Mouse (Mus musculus): ENCODE measurements around the gene Cnst. TPM values are rescaled to one million over a fixed set of nuclear protein-coding genes. Genes with fewer than 3 reads are reported as not detected.

The Cnst gene
- polyA plus RNA-seq, 1 experiment from 2014 or later: 33.5 TPM

GRCm38 (mm10) chr1:179650284-179650683 lies 104.1 kb downstream of the Cnst start:
- no peak overlapping the region for H3K4me3 ChIP-seq (ENCODE audit: low read depth, low read length)
- ATAC-seq (ENCODE audit: insufficient read depth, low FRiP score, low TSS enrichment) (no peak), DNase-seq (ENCODE audit: low spot score) (no peak)
- no peaks in the 10 kb centered on the region for H3K27me3 ChIP-seq (ENCODE audit: control insufficient read depth, insufficient read depth, low read length)
- no peaks in the 10 kb centered on the region for H3K4me1 ChIP-seq (ENCODE audit: control insufficient read depth, insufficient read depth, low read length)
- 78% methylated on average over 4 of the region's 4 CpGs for WGBS
- H3K36me3 ChIP-seq (ENCODE audit: control insufficient read depth, insufficient read depth, low read length): no peaks in the 10 kb centered on the region
- no peak overlapping the region for H3K4me2 ChIP-seq (ENCODE audit: low read depth)
- H3K27ac ChIP-seq (ENCODE audit: low read depth, low read length): no peak overlapping the region
- H3K9me3 ChIP-seq (ENCODE audit: control insufficient read depth, low read length): no peaks in the 10 kb centered on the region
- no peak overlapping the region for H3K9ac ChIP-seq (ENCODE audit: low read length)

DNA sequence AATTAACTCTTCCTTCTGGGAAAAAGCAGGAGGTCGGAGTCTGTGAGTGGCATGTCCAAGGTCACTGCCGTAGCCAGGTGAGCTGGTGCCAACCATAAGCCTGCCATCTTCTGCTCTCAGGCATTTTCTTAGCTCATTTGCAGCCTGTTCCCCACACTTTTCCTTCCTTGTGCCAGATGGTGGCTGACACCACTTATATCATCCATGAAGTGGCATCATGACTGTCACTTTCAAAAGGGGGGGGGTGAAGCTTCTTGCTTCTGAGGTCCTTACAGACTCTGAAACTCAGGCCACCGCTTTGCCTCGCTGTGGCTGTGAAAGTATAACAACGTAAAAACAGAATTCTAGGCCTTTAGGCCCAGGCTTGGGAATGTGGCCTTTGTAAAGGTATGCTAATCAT lies 105.1 kb downstream of the Cnst start:
- no peak overlapping the region for H3K27ac ChIP-seq (ENCODE audit: low read depth, low read length)
- DNase-seq (ENCODE audit: low spot score) (no peak), ATAC-seq (ENCODE audit: insufficient read depth, low FRiP score, low TSS enrichment) (no peak)
- no peaks in the 10 kb centered on the region for H3K4me1 ChIP-seq (ENCODE audit: control insufficient read depth, insufficient read depth, low read length)
- 86% methylated on average over 5 of the region's 5 CpGs for WGBS
- no peaks in the 10 kb centered on the region for H3K36me3 ChIP-seq (ENCODE audit: control insufficient read depth, insufficient read depth, low read length)
- no peak overlapping the region for H3K9ac ChIP-seq (ENCODE audit: low read length)
- no peak overlapping the region for H3K4me3 ChIP-seq (ENCODE audit: low read depth, low read length)
- no peaks in the 10 kb centered on the region for H3K27me3 ChIP-seq (ENCODE audit: control insufficient read depth, insufficient read depth, low read length)
- H3K9me3 ChIP-seq (ENCODE audit: control insufficient read depth, low read length): no peaks in the 10 kb centered on the region
- H3K4me2 ChIP-seq (ENCODE audit: low read depth): no peak overlapping the region

GRCm38 (mm10) chr1:179663065-179663464 lies 116.9 kb downstream of the Cnst start:
- WGBS: 90% methylated on average over 5 of the region's 5 CpGs

DNA sequence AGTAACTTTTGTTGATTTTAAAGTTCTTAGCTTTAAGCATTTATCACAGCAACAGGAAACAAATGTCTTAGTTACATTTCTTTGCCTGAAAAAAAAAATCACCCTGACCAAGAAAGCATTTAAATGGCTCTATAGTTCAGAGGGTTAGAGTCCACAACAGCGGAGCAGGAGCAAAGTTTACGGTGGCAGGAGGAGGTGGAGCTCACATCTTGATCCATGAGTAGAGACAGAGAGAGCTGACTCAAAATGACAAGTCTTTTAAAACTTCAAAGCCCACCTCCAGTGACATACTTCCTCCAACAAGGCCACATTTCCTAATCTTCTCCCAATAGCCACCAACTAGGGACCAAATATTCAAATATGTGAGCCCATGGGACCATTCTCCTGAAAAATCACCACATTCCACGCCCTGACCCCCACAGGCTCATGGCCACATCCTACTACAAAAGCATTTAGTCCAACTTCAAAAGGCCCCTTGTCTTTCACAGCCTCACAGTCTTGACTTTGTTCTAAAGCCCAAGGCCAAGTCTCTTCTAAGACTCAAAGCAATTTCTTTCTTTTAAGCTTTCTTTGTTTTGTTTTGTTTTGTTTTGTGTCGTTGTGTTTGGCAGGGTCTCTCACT lies 118.2 kb downstream of the Cnst start:
- WGBS: 61% methylated on average over 4 of the region's 4 CpGs
- ATAC-seq (ENCODE audit: insufficient read depth, low FRiP score, low TSS enrichment) (no peak), DNase-seq (ENCODE audit: low spot score) (no peak)
- no peaks in the 10 kb centered on the region for H3K9me3 ChIP-seq (ENCODE audit: control insufficient read depth, low read length)
- no peak overlapping the region for H3K9ac ChIP-seq (ENCODE audit: low read length)
- no peak overlapping the region for H3K4me3 ChIP-seq (ENCODE audit: low read depth, low read length)
- H3K36me3 ChIP-seq (ENCODE audit: control insufficient read depth, insufficient read depth, low read length): no peaks in the 10 kb centered on the region
- peaks cover 5% of the 10 kb centered on the region; the same call in 1 of the 2 replicates for H3K4me1 ChIP-seq (ENCODE audit: control insufficient read depth, insufficient read depth, low read length)
- H3K27ac ChIP-seq (ENCODE audit: low read depth, low read length): no peak overlapping the region
- H3K27me3 ChIP-seq (ENCODE audit: control insufficient read depth, insufficient read depth, low read length): no peaks in the 10 kb centered on the region
- H3K4me2 ChIP-seq (ENCODE audit: low read depth): no peak overlapping the region

More at GRCm38 (mm10) chr1:179663065-179663464, 116.9 kb downstream of the Cnst start:
- Histone ChIP-seq H3K36me3 (ENCODE audit: control insufficient read depth, insufficient read depth, low read length) (no peaks in the 10 kb centered on the region), H3K4me1 (ENCODE audit: control insufficient read depth, insufficient read depth, low read length) (peaks cover 4% of the 10 kb centered on the region; the same call in 1 of the 2 replicates), H3K27ac (ENCODE audit: low read depth, low read length) (no peak overlapping the region), H3K9me3 (ENCODE audit: control insufficient read depth, low read length) (no peaks in the 10 kb centered on the region), H3K4me3 (ENCODE audit: low read depth, low read length) (no peak overlapping the region), H3K4me2 (ENCODE audit: low read depth) (no peak overlapping the region), H3K9ac (ENCODE audit: low read length) (no peak overlapping the region), H3K27me3 (ENCODE audit: control insufficient read depth, insufficient read depth, low read length) (no peaks in the 10 kb centered on the region)
- DNase-seq (ENCODE audit: low spot score) (no peak), ATAC-seq (ENCODE audit: insufficient read depth, low FRiP score, low TSS enrichment) (no peak)

GRCm38 (mm10) chr1:179666971-179667370 lies 120.8 kb downstream of the Cnst start:
- DNase-seq (ENCODE audit: low spot score) (no peak), ATAC-seq (ENCODE audit: insufficient read depth, low FRiP score, low TSS enrichment) (no peak)
- H3K36me3 ChIP-seq (ENCODE audit: control insufficient read depth, insufficient read depth, low read length): no peaks in the 10 kb centered on the region
- H3K27ac ChIP-seq (ENCODE audit: low read depth, low read length): no peak overlapping the region
- H3K4me3 ChIP-seq (ENCODE audit: low read depth, low read length): peak overlapping the region; percentile 92; the same call in 1 of the 2 replicates
- H3K4me1 ChIP-seq (ENCODE audit: control insufficient read depth, insufficient read depth, low read length): peaks cover 12% of the 10 kb centered on the region; the same call in 1 of the 2 replicates
- H3K27me3 ChIP-seq (ENCODE audit: control insufficient read depth, insufficient read depth, low read length): no peaks in the 10 kb centered on the region
- 58% methylated on average over 2 of the region's 2 CpGs for whole genome bisulfite sequencing
- peak overlapping the region; percentile 66; the same call in 1 of the 2 replicates for H3K4me2 ChIP-seq (ENCODE audit: low read depth)
- H3K9ac ChIP-seq (ENCODE audit: low read length): no peak overlapping the region
- no peaks in the 10 kb centered on the region for H3K9me3 ChIP-seq (ENCODE audit: control insufficient read depth, low read length)

DNA sequence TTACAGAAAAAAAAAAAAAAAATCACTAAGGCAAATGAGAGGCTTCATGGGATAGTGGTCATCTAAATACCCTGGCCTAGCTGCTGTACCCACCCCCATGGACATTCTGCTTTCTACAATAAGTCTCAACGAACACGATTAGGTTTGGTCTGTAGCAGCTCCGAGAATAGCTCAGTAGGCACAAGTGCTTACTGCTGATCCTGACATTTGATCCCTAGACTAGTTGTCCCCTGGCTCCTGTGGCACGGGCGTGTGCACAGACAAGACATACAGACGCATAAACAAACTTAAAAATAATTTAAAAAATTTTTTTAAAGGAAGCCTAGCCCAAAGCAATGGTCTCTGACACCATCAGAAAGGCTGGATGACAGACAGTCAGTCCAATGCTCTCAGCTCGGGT lies 121.3 kb downstream of the Cnst start:
- H3K9ac ChIP-seq (ENCODE audit: low read length): peak overlapping the region; percentile 94
- no peaks in the 10 kb centered on the region for H3K9me3 ChIP-seq (ENCODE audit: control insufficient read depth, low read length)
- DNase-seq (ENCODE audit: low spot score) (no peak), ATAC-seq (ENCODE audit: insufficient read depth, low FRiP score, low TSS enrichment) (peak; percentile 14)
- H3K27ac ChIP-seq (ENCODE audit: low read depth, low read length): peak overlapping the region; percentile 87
- H3K4me2 ChIP-seq (ENCODE audit: low read depth): peak overlapping the region; percentile 66
- no peaks in the 10 kb centered on the region for H3K27me3 ChIP-seq (ENCODE audit: control insufficient read depth, insufficient read depth, low read length)
- H3K4me1 ChIP-seq (ENCODE audit: control insufficient read depth, insufficient read depth, low read length): peaks cover 12% of the 10 kb centered on the region; the same call in 1 of the 2 replicates
- WGBS: 6% methylated on average over 7 of the region's 7 CpGs
- H3K4me3 ChIP-seq (ENCODE audit: low read depth, low read length): peak overlapping the region; percentile 92
- H3K36me3 ChIP-seq (ENCODE audit: control insufficient read depth, insufficient read depth, low read length): no peaks in the 10 kb centered on the region

GRCm38 (mm10) chr1:179668013-179668805 lies 122.0 kb downstream of the Cnst start, which contains the start of gene Sccpdh:
Sccpdh (plus strand) TSS chr1:179668210.
- H3K4me3 ChIP-seq (ENCODE audit: low read depth, low read length): peak within 1 kb of the TSS; percentile 92
- H3K4me1 ChIP-seq (ENCODE audit: control insufficient read depth, insufficient read depth, low read length): peaks cover 12% of the 10 kb centered on the region; the same call in 1 of the 2 replicates
- ATAC-seq (ENCODE audit: insufficient read depth, low FRiP score, low TSS enrichment): peak; percentile 95
- H3K27me3 ChIP-seq (ENCODE audit: control insufficient read depth, insufficient read depth, low read length): no peaks in the 10 kb centered on the region
- H3K9me3 ChIP-seq (ENCODE audit: control insufficient read depth, low read length): no peaks in the 10 kb centered on the region
- peak within 1 kb of the TSS; percentile 66 for H3K4me2 ChIP-seq (ENCODE audit: low read depth)
- WGBS: under 1% methylated on average over 84 of the region's 84 CpGs
- H3K36me3 ChIP-seq (ENCODE audit: control insufficient read depth, insufficient read depth, low read length): no peaks in the 10 kb centered on the region
- H3K9ac ChIP-seq (ENCODE audit: low read length): peak within 1 kb of the TSS; percentile 94
- H3K27ac ChIP-seq (ENCODE audit: low read depth, low read length): peak within 1 kb of the TSS; percentile 87
- peak; percentile 91 for DNase-seq (ENCODE audit: low spot score)

DNA sequence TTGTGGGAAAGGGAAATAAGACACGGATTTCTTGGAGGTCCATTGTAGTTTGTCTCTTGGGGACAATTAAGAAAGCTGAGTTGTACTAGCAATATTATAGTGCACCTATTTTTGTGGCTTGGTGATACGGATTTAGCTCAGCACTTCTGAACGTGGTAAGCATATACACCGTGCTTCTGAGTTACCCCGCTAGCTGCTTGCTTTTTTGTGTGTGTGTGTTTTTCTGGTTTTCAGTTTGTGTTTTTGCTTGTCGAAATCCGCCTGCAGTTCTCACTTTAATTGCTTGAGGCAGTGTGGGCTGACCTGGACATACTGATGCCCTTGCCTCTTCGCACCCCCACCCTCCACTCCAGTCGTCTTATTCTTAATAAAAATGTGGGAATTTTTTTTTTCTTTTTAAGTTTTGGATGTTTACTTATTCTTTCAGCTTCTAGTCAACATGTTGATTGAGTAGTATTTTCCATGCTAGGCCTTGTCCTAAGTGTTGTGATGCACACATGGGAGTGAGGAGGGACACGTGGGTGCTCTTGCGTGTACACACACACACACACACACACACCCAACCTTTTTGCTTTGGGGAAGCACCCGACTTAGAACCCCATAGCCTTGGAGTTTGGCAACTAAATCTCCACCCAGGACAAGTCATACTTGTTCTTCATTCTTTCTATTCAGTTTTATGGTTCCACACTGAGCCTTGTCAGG lies 122.8 kb downstream of the Cnst start:
- DNase-seq (ENCODE audit: low spot score) (peak; percentile 13), ATAC-seq (ENCODE audit: insufficient read depth, low FRiP score, low TSS enrichment) (no peak)
- no peak overlapping the region; the same call in 1 of the 2 replicates for H3K27ac ChIP-seq (ENCODE audit: low read depth, low read length)
- no peaks in the 10 kb centered on the region for H3K36me3 ChIP-seq (ENCODE audit: control insufficient read depth, insufficient read depth, low read length)
- peak overlapping the region; percentile 92 for H3K4me3 ChIP-seq (ENCODE audit: low read depth, low read length)
- H3K4me2 ChIP-seq (ENCODE audit: low read depth): peak overlapping the region; percentile 66
- no peaks in the 10 kb centered on the region for H3K9me3 ChIP-seq (ENCODE audit: control insufficient read depth, low read length)
- peaks cover 12% of the 10 kb centered on the region; the same call in 1 of the 2 replicates for H3K4me1 ChIP-seq (ENCODE audit: control insufficient read depth, insufficient read depth, low read length)
- WGBS: 29% methylated on average over 12 of the region's 12 CpGs
- H3K9ac ChIP-seq (ENCODE audit: low read length): peak overlapping the region; percentile 94
- H3K27me3 ChIP-seq (ENCODE audit: control insufficient read depth, insufficient read depth, low read length): no peaks in the 10 kb centered on the region
